Mouse (Mus musculus) heart, adult 2 months (tissue): Measurements from ENCODE around the gene Usp16. TPM values are rescaled to one million over a fixed set of nuclear protein-coding genes. Genes with fewer than 3 reads are reported as not detected.

ENCODE experiments used
- DNase-seq, 2 experiments: peaks; one replicate each; pipeline ENCODE4 v3.0.0; 2021
- H3K27ac ChIP-seq: fragments of 200-600 bp; 2 replicates; pipeline ENCODE4 v1.8.1; 2022
- H3K27me3 ChIP-seq: fragments of 200-500 bp; 2 replicates; pipeline ENCODE4 v1.6.1; 2012; ENCODE audit warnings: mild to moderate bottlenecking, low read length, inconsistent platforms, mixed read lengths; ENCODE audit not compliant: control insufficient read depth, insufficient read depth
- H3K36me3 ChIP-seq: fragments of 200-500 bp; 2 replicates; pipeline ENCODE4 v1.6.1; 2012; ENCODE audit warnings: low read length, inconsistent platforms; ENCODE audit not compliant: control insufficient read depth, insufficient read depth
- H3K4me1 ChIP-seq: fragments of 200-500 bp; 2 replicates; pipeline ENCODE4 v1.6.1; 2011; ENCODE audit warnings: low read length; ENCODE audit not compliant: control insufficient read depth, insufficient read depth
- H3K4me3 ChIP-seq: fragments of 200-600 bp; 2 replicates; pipeline ENCODE4 v1.8.1; 2022
- H3K79me2 ChIP-seq: fragments of 200-500 bp; replicated peaks from 2 replicates; pipeline ENCODE4 v1.6.1; 2012; ENCODE audit warnings: mild to moderate bottlenecking, inconsistent platforms, low read length, moderate library complexity, mixed read lengths; ENCODE audit not compliant: control insufficient read depth, insufficient read depth
- H3K9ac ChIP-seq: fragments of 200-500 bp; 2 replicates; pipeline ENCODE4 v1.6.1; 2012; ENCODE audit warnings: low read depth, mild to moderate bottlenecking, control low read depth, inconsistent platforms, low read length, mixed read lengths
- CTCF ChIP-seq: fragments of 200-600 bp; IDR thresholded peaks from 2 replicates; pipeline ENCODE4 v1.8.1; 2022; ENCODE audit warnings: antibody characterized with exemption, mild to moderate bottlenecking, moderate library complexity
- EP300 ChIP-seq: fragments of 200-500 bp; IDR thresholded peaks from 2 replicates; pipeline ENCODE4 v1.6.1; 2011; ENCODE audit warnings: low read depth, low read length, control low read depth; ENCODE audit not compliant: insufficient read depth
- POLR2A ChIP-seq: fragments of 200-500 bp; IDR thresholded peaks from 2 replicates; pipeline ENCODE4 v1.6.1; 2011; ENCODE audit warnings: mild to moderate bottlenecking, low read depth, low read length, control low read depth; ENCODE audit not compliant: insufficient read depth
- WGBS: fragments of 180-500 bp; shearing (Covaris S2); methylation state at CpG from one replicate; pipeline ENCODE4 v1.1.7; 2018; 5-methylcytosine and 5-hydroxymethylcytosine counted together
- intact Hi-C: fragments of 180-260 bp; cut with DNase I; formaldehyde crosslinking; loops from one replicate; pipeline ENCODE4 v1.15.1; 2025
- polyA plus RNA-seq: library from polyadenylated mRNA; depleted of rRNA; stranded (reverse); fragments of >200 nt; gene quantifications from 2 replicates; pipeline ENCODE4 v1.2.3, GENCODE M21; 2012
- total RNA-seq, 2 experiments: library from RNA; stranded (reverse); gene quantifications; 2 replicates each; pipeline ENCODE4 v1.2.3; 2021

Usp16 gene
- total and polyA plus RNA-seq, 3 experiments = 22.9 to 47.2 (median 43.2) TPM

DNA sequence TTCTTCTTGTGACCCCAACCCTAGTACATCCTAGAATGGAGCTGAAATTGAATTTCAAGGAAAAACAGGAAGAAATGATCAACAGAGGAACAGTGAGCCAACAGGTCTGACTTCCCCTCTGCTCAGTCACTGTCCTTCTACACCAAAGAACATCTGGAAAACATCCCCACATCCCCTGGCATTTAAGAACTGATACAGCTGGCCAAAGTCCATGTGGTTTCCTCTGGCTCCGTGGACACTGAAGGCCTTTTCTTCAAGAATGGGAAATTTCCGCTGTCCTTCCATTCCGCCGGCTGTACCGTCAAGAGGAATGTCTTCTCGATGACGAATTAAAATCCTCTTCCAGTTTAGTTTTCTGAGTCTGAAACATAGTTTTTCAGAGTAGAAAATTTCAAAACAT, 20.2 kb upstream of the Usp16 start:
- H3K4me1 ChIP-seq = no peaks in the 10 kb centered on the region
- no peak overlapping the region for H3K27ac ChIP-seq
- intact Hi-C loops = loop anchor here (5.0 kb wide), 1 partner anchor 82 kb away; the partner anchor contains the start of gene N6amt1
- H3K4me3 ChIP-seq = no peak overlapping the region
- H3K36me3 ChIP-seq = no peaks in the 10 kb centered on the region
- no peaks in the 10 kb centered on the region for H3K79me2 ChIP-seq
- H3K27me3 ChIP-seq = no peaks in the 10 kb centered on the region
- 74% methylated on average over 7 of the region's 7 CpGs for WGBS
- no peak for DNase-seq
- H3K9ac ChIP-seq = no peak overlapping the region
- TF ChIP-seq EP300 (no peak), POLR2A (no peak), CTCF (no peak)

DNA sequence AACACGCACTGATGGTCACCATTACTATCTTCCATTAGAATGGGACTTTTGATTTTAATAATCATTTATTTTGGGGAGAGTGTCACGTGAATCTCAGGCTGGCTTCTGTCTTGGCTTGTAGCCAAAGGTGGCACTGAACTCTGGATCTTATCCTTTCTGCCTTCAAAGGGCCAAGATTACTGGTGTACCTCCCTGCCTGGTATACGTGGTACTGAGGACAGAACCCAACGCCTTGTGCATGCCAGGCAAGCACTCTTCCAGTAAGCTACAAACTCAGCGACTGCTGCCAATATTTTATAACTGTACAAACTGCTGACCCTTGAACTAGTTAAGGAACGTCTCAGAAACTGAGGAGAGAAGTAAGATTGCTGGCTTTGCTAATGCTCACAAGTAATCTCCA, 19.6 kb upstream of the Usp16 start:
- no peaks in the 10 kb centered on the region for H3K79me2 ChIP-seq
- H3K9ac ChIP-seq = no peak overlapping the region
- intact Hi-C loops = loop anchor here (5.0 kb wide), 1 partner anchor 83 kb away; the partner anchor contains the start of gene N6amt1
- H3K27me3 ChIP-seq = no peaks in the 10 kb centered on the region
- TF ChIP-seq CTCF = no peak
- TF ChIP-seq EP300 = no peak
- TF ChIP-seq POLR2A = no peak
- DNase-seq = no peak
- peaks cover 1% of the 10 kb centered on the region; the same call in 1 of the 2 replicates for H3K4me1 ChIP-seq
- 70% methylated on average over 6 of the region's 6 CpGs for WGBS
- no peak overlapping the region for H3K4me3 ChIP-seq
- no peaks in the 10 kb centered on the region for H3K36me3 ChIP-seq
- H3K27ac ChIP-seq = no peak overlapping the region

DNA sequence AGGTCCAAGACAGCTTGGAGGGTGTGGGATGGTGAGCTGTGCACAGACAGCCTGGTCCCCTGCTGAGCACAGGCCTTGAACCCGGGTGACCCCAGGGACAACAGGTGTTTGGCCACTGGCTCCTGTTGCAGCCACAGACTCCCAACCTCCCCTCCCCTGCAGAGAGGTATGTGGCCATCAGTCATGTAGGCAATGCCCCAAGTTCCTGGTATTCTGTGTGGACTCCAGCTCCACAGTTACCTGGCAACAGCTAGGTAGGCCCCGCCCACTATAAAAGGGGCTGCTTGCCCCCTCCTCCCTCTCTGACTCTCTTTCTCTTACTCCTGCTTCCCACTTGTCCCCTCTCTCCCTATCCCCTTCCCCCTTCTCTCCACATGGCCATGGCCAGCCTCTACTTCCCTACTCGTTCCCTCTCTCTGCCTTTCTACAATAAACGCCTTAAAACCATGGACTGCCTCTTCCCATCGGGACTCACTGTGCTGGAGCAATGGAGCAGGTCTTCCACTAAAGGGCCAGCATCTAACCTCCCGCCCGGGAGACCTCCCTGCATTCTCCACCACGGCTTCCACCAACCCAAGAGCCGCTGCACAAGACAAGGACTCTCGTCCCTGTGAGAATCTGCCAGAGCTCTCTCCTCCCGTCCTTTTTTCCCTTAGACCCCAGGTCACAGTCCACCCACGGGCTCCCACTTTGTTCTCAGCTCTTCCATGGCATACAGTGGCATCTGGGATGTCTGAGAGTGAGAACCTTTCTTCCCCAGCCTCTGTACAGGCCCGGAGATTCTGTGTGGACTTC, 18.9 kb upstream of the Usp16 start:
- Histone ChIP-seq H3K79me2 (no peaks in the 10 kb centered on the region), H3K4me1 (peaks cover 1% of the 10 kb centered on the region; the same call in 1 of the 2 replicates), H3K27me3 (no peaks in the 10 kb centered on the region), H3K9ac (no peak overlapping the region), H3K4me3 (no peak overlapping the region), H3K27ac (no peak overlapping the region), H3K36me3 (no peaks in the 10 kb centered on the region)
- DNase-seq = no peak
- no peak for TF ChIP-seq POLR2A
- TF ChIP-seq EP300 = no peak
- TF ChIP-seq CTCF = no peak
- 83% methylated on average over 13 of the region's 13 CpGs for WGBS
- intact Hi-C loops = no loop called here

DNA sequence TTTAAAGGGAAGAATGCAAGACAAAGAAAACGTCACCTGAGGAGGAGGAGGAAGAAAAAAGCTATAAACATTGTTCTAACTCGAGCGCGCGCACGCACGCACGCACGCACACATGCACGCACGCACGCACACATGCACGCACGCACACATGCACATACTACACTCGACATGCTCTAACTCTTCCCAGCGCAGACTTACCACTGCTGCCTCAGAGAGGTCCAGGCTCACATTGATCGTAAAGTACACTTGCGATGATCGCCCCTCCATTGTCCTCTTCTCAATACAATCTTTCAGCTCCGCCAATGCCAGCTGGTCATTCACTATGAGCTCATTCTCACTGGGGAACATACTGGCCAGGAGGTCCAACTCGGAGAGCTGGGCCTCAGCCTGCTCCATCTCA, 17.4 kb upstream of the Usp16 start:
- H3K27me3 ChIP-seq = no peaks in the 10 kb centered on the region
- no peak for DNase-seq
- no peaks in the 10 kb centered on the region for H3K36me3 ChIP-seq
- TF ChIP-seq EP300 (no peak), POLR2A (no peak), CTCF (no peak)
- H3K4me1 ChIP-seq = peaks cover 5% of the 10 kb centered on the region; the same call in 1 of the 2 replicates
- 92% methylated on average over 21 of the region's 21 CpGs for WGBS
- intact Hi-C loops = no loop called here
- H3K27ac ChIP-seq = no peak overlapping the region
- H3K79me2 ChIP-seq = no peaks in the 10 kb centered on the region
- H3K4me3 ChIP-seq = no peak overlapping the region
- H3K9ac ChIP-seq = no peak overlapping the region

DNA sequence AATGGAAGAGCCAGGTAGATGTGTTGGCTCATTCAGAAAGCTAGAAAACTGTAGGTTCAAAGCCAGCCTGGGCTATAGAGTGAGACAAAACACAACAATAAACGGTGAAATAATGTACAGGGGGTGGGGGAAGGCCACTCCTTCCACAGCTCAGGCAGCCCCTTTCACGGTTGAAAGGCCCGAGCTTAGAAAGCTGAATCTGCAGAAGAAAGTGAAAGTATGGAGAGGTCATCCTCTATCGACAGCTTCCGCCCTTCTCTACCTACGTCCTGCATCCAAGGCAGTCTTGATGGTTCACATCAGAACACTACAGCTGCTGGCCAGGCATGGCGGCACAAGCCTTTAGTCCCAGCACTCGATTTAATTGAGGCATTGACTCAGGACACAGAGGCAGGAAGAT, 15.8 kb upstream of the Usp16 start:
- Histone ChIP-seq H3K27me3 (no peaks in the 10 kb centered on the region), H3K36me3 (no peaks in the 10 kb centered on the region), H3K79me2 (no peaks in the 10 kb centered on the region), H3K4me3 (no peak overlapping the region), H3K4me1 (peaks cover 5% of the 10 kb centered on the region; the same call in 1 of the 2 replicates), H3K9ac (no peak overlapping the region), H3K27ac (no peak overlapping the region)
- no peak for DNase-seq
- intact Hi-C loops = no loop called here
- TF ChIP-seq EP300 (no peak), CTCF (no peak), POLR2A (no peak)
- 88% methylated on average over 8 of the region's 8 CpGs for WGBS

DNA sequence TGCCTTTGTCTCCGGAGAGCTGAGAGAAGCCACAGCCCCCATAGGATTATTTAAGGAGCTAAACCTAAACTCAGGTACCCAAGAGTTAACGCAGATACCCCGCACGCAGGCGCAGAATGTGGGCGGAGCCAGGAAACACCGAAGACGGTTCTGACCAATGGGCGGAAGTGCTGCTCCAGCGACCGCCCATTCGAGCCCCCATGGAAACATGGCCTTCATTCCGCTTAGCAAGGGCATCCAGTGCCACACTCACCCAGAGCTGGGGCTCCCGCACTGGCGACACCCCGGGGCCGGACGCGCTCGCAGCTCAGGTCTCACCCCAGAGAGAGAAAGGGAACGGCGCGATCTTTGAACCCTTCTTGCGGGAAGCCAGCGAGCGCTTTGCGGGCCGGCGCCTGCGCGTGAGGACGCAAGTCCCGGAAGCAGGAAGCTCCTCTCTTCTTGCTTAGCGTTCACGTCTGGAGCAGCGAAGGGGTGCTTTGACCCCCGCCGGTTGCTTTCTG, 14.3 kb upstream of the Usp16 start, which contains the start of gene Rwdd2b:
Gene Rwdd2b (minus strand): TSS at position 390 of the 503 bp plus-strand sequence.
- H3K79me2 ChIP-seq = no peaks in the 10 kb centered on the region
- peak within 1 kb of the TSS; percentile 98 for H3K27ac ChIP-seq
- H3K9ac ChIP-seq = peak within 1 kb of the TSS; percentile 96
- H3K4me1 ChIP-seq = peaks cover 5% of the 10 kb centered on the region; the same call in 1 of the 2 replicates
- under 1% methylated on average over 38 of the region's 38 CpGs for WGBS
- peak; percentile 95 for DNase-seq
- TF ChIP-seq POLR2A = peak; percentile 75
- no peak for TF ChIP-seq EP300
- no peak for TF ChIP-seq CTCF
- H3K27me3 ChIP-seq = no peaks in the 10 kb centered on the region
- peak within 1 kb of the TSS; percentile 100 for H3K4me3 ChIP-seq
- H3K36me3 ChIP-seq = no peaks in the 10 kb centered on the region
- intact Hi-C loops = loop anchor here (2.0 kb wide), 1 partner anchor 15 kb away; the partner anchor contains the start of gene Usp16
